8 mouse cellular contexts compared by ENCODE assay signal in genomic region chr17:35233114-35233980, GRCm38 (mm10). TPM values are rescaled to one million over a fixed set of nuclear protein-coding genes. Genes with fewer than 3 reads are reported as not detected.
DNase-seq lines count a peak whose midpoint lies in the region; ATAC-seq and TF ChIP-seq lines count a peak whose summit lies in the region.

TSS of gene Atp6v1g2 (plus strand) at chr17:35233660.

- peak within 1 kb of the TSS; percentile 73 for H3K9ac ChIP-seq in intestine, embryonic 14.5 days (ENCODE audit: low read length)
- peak within 1 kb of the TSS; percentile 84 for H3K9ac ChIP-seq in liver, embryonic 16.5 days (ENCODE audit: low read depth, low read length)

- H3K27me3 ChIP-seq in heart, embryonic 10.5 days (ENCODE audit: insufficient read depth, poor library complexity, severe bottlenecking) = no peaks in the 10 kb centered on the region
- no peaks in the 10 kb centered on the region for H3K27me3 ChIP-seq in intestine, embryonic 14.5 days (replicated peaks; ENCODE audit: control insufficient read depth, insufficient read depth, low read length)
- no peaks in the 10 kb centered on the region for H3K27me3 ChIP-seq in liver, embryonic 16.5 days (ENCODE audit: control insufficient read depth, insufficient read depth, low read depth, low read length)

- DNase-seq in heart, embryonic 10.5 days (ENCODE audit: low spot score) = no peak
- DNase-seq in heart, adult 8-10 months (ENCODE audit: low spot score) = no peak
- DNase-seq in 416B (ENCODE audit: low read depth) = peak; percentile 88
- peak; percentile 25 for DNase-seq in brain, embryonic 14.5 days (ENCODE audit: low read depth)
- no peak for DNase-seq in intestine, embryonic 14.5 days (ENCODE audit: low spot score)
- no peak for DNase-seq in embryo, embryonic 11 days
- no peak for DNase-seq in cerebellum, postnatal 25 days

- H3K4me2 ChIP-seq in intestine, embryonic 14.5 days (ENCODE audit: low read length) = peak within 1 kb of the TSS; percentile 84
- peak within 1 kb of the TSS; percentile 90 for H3K4me2 ChIP-seq in liver, embryonic 16.5 days (ENCODE audit: low read depth, low read length)

- WGBS in heart, embryonic 10.5 days = 69% methylated on average over 18 of the region's 18 CpGs
- WGBS in intestine, embryonic 14.5 days = 39% methylated on average over 18 of the region's 18 CpGs
- WGBS in liver, embryonic 16.5 days (ENCODE audit: insufficient replicate concordance) = 63% methylated on average over 18 of the region's 18 CpGs

- H3K4me3 ChIP-seq in heart, embryonic 10.5 days = peak within 1 kb of the TSS; percentile 79
- peak within 1 kb of the TSS; percentile 59 for H3K4me3 ChIP-seq in intestine, embryonic 14.5 days (ENCODE audit: low read depth, low read length)
- peak within 1 kb of the TSS; percentile 75 for H3K4me3 ChIP-seq in liver, embryonic 16.5 days (ENCODE audit: low read depth, low read length)

- H3K9me3 ChIP-seq in heart, embryonic 10.5 days = no peaks in the 10 kb centered on the region
- H3K9me3 ChIP-seq in intestine, embryonic 14.5 days (ENCODE audit: control insufficient read depth, low read length) = no peaks in the 10 kb centered on the region
- no peaks in the 10 kb centered on the region for H3K9me3 ChIP-seq in liver, embryonic 16.5 days (replicated peaks; ENCODE audit: control insufficient read depth, low read length)

- peak within 1 kb of the TSS; percentile 97 for H3K27ac ChIP-seq in heart, embryonic 10.5 days
- peak within 1 kb of the TSS; percentile 96 for H3K27ac ChIP-seq in intestine, embryonic 14.5 days (ENCODE audit: low read depth)
- H3K27ac ChIP-seq in liver, embryonic 16.5 days (ENCODE audit: low read length) = peak within 1 kb of the TSS; percentile 96

- no peak for TF ChIP-seq POLR2A in brain, embryonic 14.5 days (IDR thresholded peaks at IDR 0.05; ENCODE audit: borderline replicate concordance, extremely low read depth, insufficient read depth, insufficient read length, poor library complexity, severe bottlenecking)

- H3K36me3 ChIP-seq in heart, embryonic 10.5 days = peaks cover 40% of the 10 kb centered on the region
- peaks cover 25% of the 10 kb centered on the region for H3K36me3 ChIP-seq in intestine, embryonic 14.5 days (ENCODE audit: control insufficient read depth, insufficient read depth, low read length)
- peaks cover 10% of the 10 kb centered on the region for H3K36me3 ChIP-seq in liver, embryonic 16.5 days (ENCODE audit: control insufficient read depth, insufficient read depth)

- ATAC-seq in intestine, embryonic 14.5 days (replicated peaks; ENCODE audit: low FRiP score, low TSS enrichment, low read depth) = 0 out of 2 replicates have a peak, but pooled peaks have one; percentile 2
- ATAC-seq in liver, embryonic 16.5 days (ENCODE audit: low read depth) = no peak

- TF ChIP-seq CTCF in brain, embryonic 14.5 days (IDR thresholded peaks at IDR 0.05; ENCODE audit: borderline replicate concordance, extremely low read depth, insufficient read depth, insufficient read length) = no peak

- peaks cover 35% of the 10 kb centered on the region for H3K4me1 ChIP-seq in heart, embryonic 10.5 days
- H3K4me1 ChIP-seq in intestine, embryonic 14.5 days (replicated peaks; ENCODE audit: control insufficient read depth, insufficient read depth, low read length) = peaks cover 42% of the 10 kb centered on the region
- H3K4me1 ChIP-seq in liver, embryonic 16.5 days (ENCODE audit: control insufficient read depth, low read depth, low read length) = peaks cover 27% of the 10 kb centered on the region

RNA-seq across cellular contexts. Expression of gene Atp6v1g2, which starts in this region (rescaled TPM):
- 6.5 and 10.1 TPM in 2 replicates for polyA plus RNA-seq in heart, embryonic 10.5 days (2016; fragmentation: Nextera tagmentation; extraction: Ambion mirVana)
- total RNA-seq in heart, adult 8-10 months (2022) = 1 to 10 TPM; 1.7 to 3.6 (median 1.9) TPM
- 72.5 and 74.9 TPM in 2 replicates for polyA plus RNA-seq in brain, embryonic 14.5 days (2012; rRNA removed)
- polyA plus RNA-seq in intestine, embryonic 14.5 days (2014; fragmentation: Nextera tagmentation; extraction: Ambion mirVana) = 5.8 and 5.9 TPM in 2 replicates
- 0.58 and 1.0 TPM in 2 replicates for polyA plus RNA-seq in liver, embryonic 16.5 days (2015; fragmentation: Nextera tagmentation; extraction: Ambion mirVana)

Comparison
In these comparisons a context has a peak if more than half of its experiments do, and no peak if none do; other contexts are left out.
1. DNase-seq: peak in 416B (single experiment) and brain, embryonic 14.5 days (single experiment); none in heart, embryonic 10.5 days (single experiment), heart, adult 8-10 months (single experiment), intestine, embryonic 14.5 days (single experiment), embryo, embryonic 11 days (single experiment) and cerebellum, postnatal 25 days (0 of 2).
2. Peak in every context shown above with its lines, with median percentiles within 50 percentile points of each other: H3K27ac ChIP-seq and H3K4me3 ChIP-seq.